Mouse (Mus musculus) liver, postnatal 0 days (tissue): ENCODE results near the gene Usp30. TPM values are rescaled to one million over a fixed set of nuclear protein-coding genes. Genes with fewer than 3 reads are reported as not detected.

ENCODE experiments used
- ATAC-seq: fragments of 200-750 bp; cut with Nextera tagmentation; 2 replicates; pipeline ENCODE4 v1.8.0; 2017; ENCODE audit warnings: mild to moderate bottlenecking, moderate library complexity
- DNase-seq: peaks from one replicate; pipeline ENCODE4 v3.0.0-alpha.2; 2016
- H3K27ac ChIP-seq: fragments of 300-500 bp; sonication (generic); 2 replicates; pipeline ENCODE4 v1.5.1; 2014; ENCODE audit warnings: antibody characterized with exemption, moderate library complexity, mild to moderate bottlenecking, low read depth
- H3K27me3 ChIP-seq: fragments of 300-500 bp; sonication (generic); 2 replicates; pipeline ENCODE4 v1.6.1; 2014; ENCODE audit warnings: low read length, control low read depth, mixed read lengths; ENCODE audit not compliant: insufficient read depth
- H3K36me3 ChIP-seq: fragments of 300-500 bp; sonication (generic); replicated peaks from 2 replicates; pipeline ENCODE4 v1.6.1; 2014; ENCODE audit warnings: mild to moderate bottlenecking, control low read depth, low read length, moderate library complexity, mixed read lengths; ENCODE audit not compliant: insufficient read depth
- H3K4me1 ChIP-seq: fragments of 300-500 bp; sonication (generic); 2 replicates; pipeline ENCODE4 v1.6.1; 2014; ENCODE audit warnings: antibody characterized with exemption, mild to moderate bottlenecking, control low read depth; ENCODE audit not compliant: insufficient read depth
- H3K4me2 ChIP-seq: fragments of 300-500 bp; sonication (generic); 2 replicates; pipeline ENCODE4 v1.6.1; 2014; ENCODE audit warnings: low read depth, mild to moderate bottlenecking, low read length, moderate library complexity, mixed read lengths
- H3K4me3 ChIP-seq: fragments of 300-500 bp; sonication (generic); 2 replicates; pipeline ENCODE4 v1.5.1; 2014; ENCODE audit warnings: low read depth, low read length
- H3K9ac ChIP-seq: fragments of 300-500 bp; sonication (generic); replicated peaks from 2 replicates; pipeline ENCODE4 v1.6.1; 2014; ENCODE audit warnings: mild to moderate bottlenecking, moderate library complexity
- H3K9me3 ChIP-seq: fragments of 300-500 bp; sonication (generic); 2 replicates; pipeline ENCODE4 v1.6.1; 2016; ENCODE audit warnings: mild to moderate bottlenecking, control low read depth, low read length, mixed read lengths
- CTCF ChIP-seq: sonication (generic); IDR thresholded peaks from 2 replicates; pipeline ENCODE4 v1.5.1; 2016; ENCODE audit warnings: antibody characterized with exemption, low read depth
- EP300 ChIP-seq: IDR thresholded peaks from 2 replicates; pipeline ENCODE4 v1.6.1; 2016; ENCODE audit warnings: antibody characterized with exemption, low read depth, mild to moderate bottlenecking
- WGBS: fragments of 180-500 bp; shearing (Covaris S2); extraction: QIAGEN DNeasy Blood & Tissue Kit; methylation state at CpG from one replicate; pipeline ENCODE4 v1.1.7; 2014; ENCODE audit not compliant: insufficient replicate concordance; 5-methylcytosine and 5-hydroxymethylcytosine counted together
- polyA plus RNA-seq: library from polyadenylated mRNA; unstranded; fragments of >200 nt; fragmentation: Nextera tagmentation; extraction: Ambion mirVana; gene quantifications from 2 replicates; pipeline ENCODE4 v1.2.1, GENCODE M21; 2015

The Usp30 gene
- polyA plus RNA-seq, 1 experiment from 2014 or later = 2.6 TPM

DNA sequence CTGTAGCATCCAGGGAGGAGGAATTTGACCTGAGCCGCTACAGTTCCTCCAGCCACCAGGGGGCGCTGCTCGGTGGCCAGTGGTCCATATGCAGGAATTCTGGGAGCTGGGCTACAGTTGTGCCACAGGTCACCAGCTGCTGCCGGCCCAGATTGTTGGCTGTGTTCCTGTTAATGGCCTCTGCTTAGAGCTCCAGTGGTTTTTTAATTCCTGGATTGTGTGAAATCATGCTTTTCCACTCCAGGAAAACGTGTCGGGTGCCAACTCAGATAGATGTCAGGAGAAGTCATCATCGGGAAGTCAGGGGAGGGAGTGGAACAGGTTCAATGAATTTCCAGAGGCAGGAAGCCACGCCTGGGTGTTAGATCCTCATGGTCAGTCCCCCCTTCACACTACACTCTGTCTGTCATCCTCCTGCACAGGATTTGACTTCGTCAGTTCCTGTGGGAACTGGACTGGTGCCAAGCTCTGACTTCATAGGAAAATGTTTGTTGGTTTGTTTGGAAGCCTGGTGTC, 13.0 kb upstream of the Usp30 start:
- 26% methylated on average over 9 of the region's 9 CpGs for WGBS
- no peaks in the 10 kb centered on the region for H3K36me3 ChIP-seq
- H3K27ac ChIP-seq = no peak overlapping the region; the same call in 1 of the 2 replicates
- ATAC-seq (peak; percentile 85), DNase-seq (peak; percentile 78)
- no peak overlapping the region for H3K9ac ChIP-seq
- no peaks in the 10 kb centered on the region; the same call in 1 of the 2 replicates for H3K4me1 ChIP-seq
- H3K9me3 ChIP-seq = no peaks in the 10 kb centered on the region
- TF ChIP-seq EP300 (no peak), CTCF (peak; percentile 90)
- peak overlapping the region; percentile 36; the same call in 1 of the 2 replicates for H3K4me2 ChIP-seq
- H3K27me3 ChIP-seq = no peaks in the 10 kb centered on the region
- H3K4me3 ChIP-seq = no peak overlapping the region

DNA sequence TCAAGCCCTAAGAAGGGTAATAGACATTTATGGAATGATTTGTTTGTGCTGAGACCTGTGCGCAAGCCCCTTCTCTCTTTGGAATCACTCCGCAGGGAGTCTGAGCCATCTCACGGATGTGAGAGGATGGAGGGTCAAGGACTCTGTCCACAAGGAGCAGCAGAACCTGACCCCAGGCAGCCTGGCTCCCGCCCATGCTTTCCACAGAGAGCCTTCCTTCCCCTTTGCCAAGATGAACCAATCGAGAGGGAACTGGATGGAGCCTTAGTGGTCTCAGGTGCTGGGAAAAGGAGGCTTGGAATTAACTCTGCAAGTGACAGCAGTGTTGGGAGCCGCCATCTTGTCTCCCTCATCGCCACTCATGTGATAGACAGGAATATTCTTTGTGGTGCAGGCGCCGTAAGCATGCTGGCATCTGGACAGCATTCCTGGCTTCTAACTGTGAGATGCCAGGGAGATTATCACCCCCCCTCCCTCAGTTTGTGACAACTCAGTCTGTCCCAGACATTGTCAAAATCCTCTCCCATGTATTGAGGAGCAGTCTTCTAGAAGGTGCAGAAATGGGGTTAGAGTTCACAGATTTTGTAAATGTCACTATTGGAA, 8.0 kb upstream of the Usp30 start:
- TF ChIP-seq EP300 (no peak), CTCF (no peak)
- H3K9ac ChIP-seq = no peak overlapping the region
- 79% methylated on average over 9 of the region's 9 CpGs for WGBS
- no peak overlapping the region for H3K4me2 ChIP-seq
- DNase-seq = no peak
- H3K27me3 ChIP-seq = no peaks in the 10 kb centered on the region
- no peaks in the 10 kb centered on the region for H3K36me3 ChIP-seq
- no peaks in the 10 kb centered on the region for H3K4me1 ChIP-seq
- H3K27ac ChIP-seq = no peak overlapping the region
- no peaks in the 10 kb centered on the region for H3K9me3 ChIP-seq
- no peak for ATAC-seq
- H3K4me3 ChIP-seq = no peak overlapping the region

DNA sequence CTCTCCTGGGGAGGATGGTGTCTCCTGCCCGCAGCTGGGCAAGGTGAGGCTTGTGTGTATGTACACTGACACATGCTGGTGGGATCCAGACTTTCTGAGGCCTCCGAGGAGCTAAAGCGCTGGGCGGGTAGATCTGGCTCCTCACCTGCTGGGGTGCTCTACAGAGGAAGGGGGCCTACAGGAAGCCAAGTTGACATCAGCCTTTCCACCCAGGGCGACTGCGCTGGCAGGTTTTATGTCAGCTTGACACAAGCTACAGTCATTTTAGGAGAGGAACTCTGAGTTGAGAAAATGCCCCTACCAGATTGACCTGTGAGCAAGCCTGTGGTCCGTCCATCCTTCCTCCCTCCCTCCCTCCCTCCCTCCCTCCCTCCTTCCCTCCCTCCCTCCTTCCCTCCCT, 3.6 kb upstream of the Usp30 start:
- DNase-seq = no peak
- Histone ChIP-seq H3K27me3 (no peaks in the 10 kb centered on the region), H3K4me2 (no peak overlapping the region), H3K9me3 (no peaks in the 10 kb centered on the region), H3K4me1 (no peaks in the 10 kb centered on the region), H3K9ac (no peak overlapping the region), H3K27ac (no peak overlapping the region), H3K4me3 (no peak overlapping the region), H3K36me3 (no peaks in the 10 kb centered on the region)
- TF ChIP-seq EP300 = no peak
- TF ChIP-seq CTCF = no peak
- 23% methylated on average over 7 of the region's 7 CpGs for WGBS
- ATAC-seq = no peak

DNA sequence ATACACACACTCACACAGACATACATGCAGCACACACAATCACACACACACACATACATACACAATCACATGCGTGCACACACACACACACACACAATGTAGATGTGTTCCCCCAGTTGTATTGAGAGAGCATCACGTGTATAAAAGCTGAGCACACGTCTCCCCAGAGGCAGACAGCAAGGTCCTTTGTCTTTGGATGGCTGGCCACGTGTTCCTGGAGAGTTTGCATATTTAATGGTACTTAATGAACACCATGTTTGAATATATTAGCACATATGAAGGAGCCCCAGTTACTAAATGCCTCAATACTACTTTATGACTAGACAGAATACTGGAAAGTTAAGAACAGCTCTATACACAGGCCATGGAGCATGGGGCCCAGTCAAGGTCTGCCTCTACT, 1.3 kb upstream of the Usp30 start:
- Histone ChIP-seq H3K9ac (no peak overlapping the region), H3K9me3 (no peaks in the 10 kb centered on the region), H3K27ac (no peak overlapping the region), H3K4me3 (no peak overlapping the region), H3K4me1 (no peaks in the 10 kb centered on the region), H3K27me3 (no peaks in the 10 kb centered on the region), H3K4me2 (no peak overlapping the region), H3K36me3 (no peaks in the 10 kb centered on the region)
- DNase-seq = no peak
- WGBS = 70% methylated on average over 4 of the region's 4 CpGs
- no peak for ATAC-seq
- TF ChIP-seq CTCF (no peak), EP300 (no peak)

DNA sequence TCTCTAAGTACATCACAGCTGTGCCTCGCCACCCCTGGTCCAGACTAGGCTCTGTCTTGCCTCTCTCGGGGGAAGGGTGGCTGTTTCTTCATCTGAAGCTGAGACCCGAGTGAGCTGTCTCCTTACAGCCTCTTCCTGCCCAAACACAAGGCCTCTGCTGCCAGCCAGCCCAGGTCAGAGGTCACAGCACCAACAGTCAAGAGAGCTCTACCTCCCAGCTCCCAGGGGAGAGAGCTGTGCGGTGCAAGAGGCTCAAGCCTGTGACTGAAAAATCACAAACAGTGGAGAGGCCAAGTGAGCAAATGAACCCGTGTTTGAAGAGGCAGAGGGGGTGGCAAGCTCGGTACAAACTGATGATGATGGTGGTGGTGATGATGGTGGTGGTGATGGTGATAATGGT, 1.3 kb downstream of the Usp30 start:
- no peaks in the 10 kb centered on the region for H3K36me3 ChIP-seq
- H3K27ac ChIP-seq = no peak overlapping the region
- H3K27me3 ChIP-seq = no peaks in the 10 kb centered on the region
- 39% methylated on average over 6 of the region's 6 CpGs for WGBS
- H3K4me3 ChIP-seq = no peak overlapping the region
- no peak for ATAC-seq
- H3K9ac ChIP-seq = no peak overlapping the region
- H3K4me2 ChIP-seq = no peak overlapping the region
- no peaks in the 10 kb centered on the region for H3K4me1 ChIP-seq
- H3K9me3 ChIP-seq = no peaks in the 10 kb centered on the region
- no peak for TF ChIP-seq CTCF
- no peak for TF ChIP-seq EP300
- DNase-seq = no peak

DNA sequence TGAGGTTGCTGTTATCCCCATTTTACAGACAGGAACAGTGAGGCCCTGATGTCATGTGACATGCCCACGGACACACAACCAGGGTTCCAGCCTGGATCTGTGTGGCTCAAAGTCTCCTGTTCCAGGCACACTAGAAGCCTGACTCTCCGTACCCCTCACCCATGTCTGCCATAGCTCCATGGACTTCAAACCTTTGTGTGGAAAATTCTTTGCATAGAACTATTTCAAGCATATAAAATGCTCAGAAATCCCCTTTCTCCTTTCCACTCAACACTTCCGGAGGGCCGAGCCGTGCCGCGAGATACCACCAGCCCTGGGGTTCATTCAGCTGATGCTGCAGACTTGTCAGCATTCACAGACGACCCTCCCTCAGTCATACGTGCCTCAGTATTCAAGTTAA, 2.3 kb downstream of the Usp30 start:
- TF ChIP-seq CTCF = no peak
- DNase-seq (no peak), ATAC-seq (no peak)
- H3K4me3 ChIP-seq = no peak overlapping the region
- H3K27me3 ChIP-seq = no peaks in the 10 kb centered on the region
- WGBS = 76% methylated on average over 9 of the region's 9 CpGs
- H3K27ac ChIP-seq = no peak overlapping the region
- no peaks in the 10 kb centered on the region for H3K4me1 ChIP-seq
- no peak overlapping the region for H3K9ac ChIP-seq
- H3K4me2 ChIP-seq = no peak overlapping the region
- no peaks in the 10 kb centered on the region for H3K9me3 ChIP-seq
- no peaks in the 10 kb centered on the region for H3K36me3 ChIP-seq

DNA sequence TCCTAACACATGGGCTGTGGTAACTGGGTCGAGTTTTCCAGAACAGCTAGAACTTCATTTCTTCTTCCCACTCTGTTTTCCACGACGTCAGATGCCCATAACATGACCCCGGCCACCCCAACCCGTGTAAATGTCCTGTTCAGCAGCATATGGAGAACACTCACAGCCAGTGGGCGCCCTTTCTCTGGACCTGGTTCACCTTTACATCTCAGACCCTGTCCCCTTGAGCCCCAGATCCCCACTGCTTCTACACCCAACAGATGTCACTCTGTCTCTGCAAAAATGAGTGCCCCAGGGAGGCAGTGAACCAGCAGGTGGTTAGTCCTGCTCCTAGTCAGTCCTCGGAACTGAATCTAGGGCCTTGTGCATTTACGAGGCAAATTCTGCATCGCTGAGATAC, 2.7 kb downstream of the Usp30 start:
- 65% methylated on average over 9 of the region's 9 CpGs for WGBS
- no peak overlapping the region for H3K4me2 ChIP-seq
- H3K4me1 ChIP-seq = no peaks in the 10 kb centered on the region
- no peaks in the 10 kb centered on the region for H3K9me3 ChIP-seq
- H3K27ac ChIP-seq = no peak overlapping the region
- no peak overlapping the region for H3K9ac ChIP-seq
- no peaks in the 10 kb centered on the region for H3K27me3 ChIP-seq
- TF ChIP-seq EP300 (no peak), CTCF (no peak)
- ATAC-seq (no peak), DNase-seq (no peak)
- no peaks in the 10 kb centered on the region for H3K36me3 ChIP-seq
- H3K4me3 ChIP-seq = no peak overlapping the region
